Mouse (Mus musculus): Measurements from ENCODE around the gene Gm42906.

GRCm38 (mm10) chr5:151363343-151364000, 64.5 kb downstream of the Gm42906 start:
- TF ChIP-seq CTCF (IDR thresholded peaks at IDR 0.05; ENCODE audit: control insufficient read depth, insufficient read depth, insufficient read length), result no peak
- no peak for TF ChIP-seq MAX (IDR thresholded peaks at IDR 0.05)

Data from C2C12 (cell line).